Mouse (Mus musculus) CD4-positive naive resting alpha-beta T cell, adult 76 days (primary cell): ENCODE results near the gene Pomt2. TPM values are rescaled to one million over a fixed set of nuclear protein-coding genes. Genes with fewer than 3 reads are reported as not detected.

Experiments used
- total RNA-seq: library from RNA; stranded (reverse); gene quantifications from one replicate; pipeline ENCODE4 v1.2.4, GENCODE M21; 2023

Pomt2 gene
- total RNA-seq = 4.4 TPM

DNA sequence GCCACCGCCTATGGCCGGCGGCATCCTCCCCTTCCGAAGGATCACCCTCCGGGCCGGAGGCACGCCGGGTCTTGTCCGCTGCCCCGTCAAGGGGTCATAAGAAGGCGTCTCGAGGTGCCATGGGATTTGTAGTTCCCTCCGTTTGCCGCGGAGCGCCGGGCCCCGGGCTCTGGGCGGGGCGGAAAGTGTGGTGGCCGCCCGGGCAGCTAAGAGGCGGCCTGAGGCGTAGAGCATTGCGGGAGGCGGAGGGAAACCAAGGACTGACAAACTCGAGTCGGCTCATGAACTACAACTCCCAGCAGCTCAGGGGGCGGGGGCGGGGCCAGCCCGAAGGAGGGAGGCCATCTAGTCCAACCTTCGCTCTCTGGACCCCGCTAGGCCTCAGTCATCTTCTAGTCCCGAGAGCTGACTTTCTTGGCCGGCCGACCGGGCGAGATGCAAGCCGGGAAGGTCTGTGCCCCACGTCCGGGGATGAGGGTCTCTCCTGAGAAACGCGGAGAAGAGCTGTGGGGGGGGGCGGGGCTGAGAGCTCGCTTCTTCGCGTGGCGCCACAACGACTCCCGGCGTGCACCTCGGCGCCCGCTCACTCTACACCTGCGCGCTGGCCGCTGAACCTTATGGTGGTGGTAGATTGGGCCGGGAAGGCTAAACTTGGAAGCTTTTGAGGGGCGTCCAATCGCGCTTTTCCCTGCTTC lies at the start of gene Pomt2:
TSS of gene Pomt2 (minus strand) at position 574 of the 695 bp plus-strand sequence.

DNA sequence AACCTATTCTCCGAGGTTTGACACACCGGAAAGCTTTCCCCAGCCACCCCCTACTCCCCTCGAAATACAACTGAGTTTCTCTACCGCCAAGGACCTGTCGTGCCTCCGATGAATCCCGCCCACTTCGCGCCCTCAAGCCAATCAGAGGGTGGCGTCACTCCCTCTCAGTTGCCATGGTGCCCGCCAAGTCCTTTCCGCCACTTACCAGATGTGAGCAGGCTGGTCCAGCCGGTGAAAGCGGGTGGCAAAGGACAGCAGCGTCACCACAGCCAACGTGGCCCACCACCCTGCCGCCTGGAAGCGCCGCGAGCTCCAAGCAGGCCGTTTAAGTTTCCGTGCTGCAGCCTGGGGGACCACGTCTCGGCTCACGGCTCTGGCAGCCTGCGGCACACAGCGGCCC lies 802 bp downstream of the Pomt2 start, which contains the start of gene Gstz1:
TSS of gene Gstz1 (plus strand) at position 200 of the 400 bp plus-strand sequence.

DNA sequence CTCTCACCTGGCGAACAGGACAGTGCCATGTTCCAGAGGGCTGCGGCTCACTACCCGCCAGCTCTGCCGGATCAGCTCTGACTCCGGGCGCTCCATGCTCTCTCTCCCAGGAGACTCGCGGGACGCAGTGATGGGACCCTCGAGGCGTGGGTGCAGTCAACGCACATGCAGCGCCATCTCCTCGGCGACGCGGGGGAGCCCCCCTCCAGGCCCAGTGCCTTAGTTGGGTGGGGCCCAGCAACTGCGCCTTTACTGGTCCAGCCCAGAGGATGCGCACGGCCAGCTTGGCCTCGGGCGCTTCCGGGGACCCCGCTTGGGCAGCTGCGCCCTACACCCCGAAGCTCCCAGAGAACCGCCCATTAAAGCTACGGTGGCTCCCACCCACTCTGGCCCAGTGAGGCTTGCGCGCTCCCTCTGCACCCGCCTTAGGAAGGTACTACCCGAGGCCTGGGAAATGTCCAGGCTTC lies 45.6 kb downstream of the Pomt2 start, which contains the start of gene Ngb:
TSS of gene Ngb (minus strand) at position 375 of the 467 bp plus-strand sequence.

Other genes with a start within 250 kb of the Pomt2 start
- 26.8 TPM for gene Cipc, start 200.9 kb downstream of the Pomt2 start, total RNA-seq
- not detected for gene Zdhhc22, start 157.5 kb downstream of the Pomt2 start, total RNA-seq
- gene Tmem63c, start 126.6 kb downstream of the Pomt2 start, total RNA-seq = not detected
- 1.1 TPM for gene Ngb, start 45.4 kb downstream of the Pomt2 start, total RNA-seq
- 10.5 TPM for gene Gstz1, start 803 bp downstream of the Pomt2 start, total RNA-seq
- gene Samd15, start 51.8 kb upstream of the Pomt2 start, total RNA-seq = 1.3 TPM
- gene Tmed8, start 52.5 kb upstream of the Pomt2 start, total RNA-seq = 13.3 TPM
- gene Noxred1, start 90.8 kb upstream of the Pomt2 start, total RNA-seq = 0.62 TPM
- 21.7 TPM for gene Vipas39, start 118.3 kb upstream of the Pomt2 start, total RNA-seq
- 87.6 TPM for gene Ahsa1, start 118.5 kb upstream of the Pomt2 start, total RNA-seq
- gene Ism2, start 151.7 kb upstream of the Pomt2 start, total RNA-seq = not detected
- 75.7 TPM for gene Sptlc2, start 240.4 kb upstream of the Pomt2 start, total RNA-seq